Mouse (Mus musculus) lung, postnatal 25 days (tissue): ENCODE data around the gene Hrk.
A peak's percentile ranks its signal among the peaks of the same experiment; 100 is the strongest.

Source experiments
- DNase-seq: peaks from one replicate; pipeline ENCODE4 v3.0.0; 2022; ENCODE audit warnings: low spot score

Gene Hrk

DNA sequence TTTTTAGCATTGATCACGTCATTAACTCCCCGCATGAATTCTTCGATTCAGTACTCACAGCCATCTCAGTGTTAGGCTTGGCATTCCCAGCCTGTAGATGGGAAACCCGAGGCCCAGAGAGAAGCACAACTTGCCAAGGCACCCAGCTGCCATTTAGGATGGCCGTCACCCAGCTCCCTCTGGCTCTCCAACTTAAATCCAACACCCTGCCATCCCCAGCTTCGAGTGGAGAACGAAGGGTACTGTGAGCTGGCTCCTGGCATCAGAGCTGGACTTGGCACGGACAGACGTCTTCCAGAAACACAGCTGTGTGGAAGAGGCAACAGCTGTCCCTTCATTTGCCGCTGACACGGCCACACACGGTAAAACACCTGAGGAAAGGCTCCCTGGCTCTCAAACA, at the start of gene Hrk:
TSS of gene Hrk (plus strand) at position 68 of the 400 bp plus-strand sequence.
- DNase-seq: no peak

DNA sequence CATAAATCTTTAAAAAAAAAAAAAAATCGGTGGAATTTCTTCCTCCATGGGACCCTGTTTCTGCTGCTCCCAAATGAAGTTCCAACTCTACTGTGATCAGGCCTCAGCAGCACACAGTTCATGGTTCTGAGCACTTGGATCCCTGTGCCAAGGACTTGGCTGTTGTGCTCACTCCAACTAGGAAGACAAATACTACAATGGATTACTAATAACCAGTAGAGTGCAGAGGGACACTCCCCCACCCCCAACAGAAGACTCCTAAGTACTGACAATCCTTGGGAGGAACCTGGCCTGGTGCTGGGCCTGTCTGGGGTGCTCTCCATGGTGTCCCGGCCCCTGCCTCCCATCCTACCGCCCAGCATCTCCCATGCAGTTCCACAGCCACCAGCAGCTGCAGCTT, 46.1 kb upstream of the Hrk start:
- DNase-seq: no peak

DNA sequence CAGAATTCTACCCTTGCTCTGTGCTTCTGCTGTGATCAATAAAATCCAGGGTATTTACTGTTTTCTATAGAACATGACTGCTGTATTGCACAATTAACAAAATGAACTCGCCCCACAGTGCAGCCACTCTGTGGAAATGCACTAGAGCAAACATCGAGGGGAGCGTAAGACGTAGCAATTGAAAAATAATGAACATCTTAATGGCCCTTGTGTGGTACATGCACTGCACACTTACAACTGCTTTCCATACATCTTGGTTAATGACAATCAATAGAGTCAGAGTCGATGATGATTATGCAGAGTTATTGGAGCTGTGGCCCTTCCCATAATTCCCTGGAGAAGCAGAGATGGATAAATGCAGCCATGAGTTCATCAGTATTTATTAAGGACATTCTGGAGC, 45.5 kb upstream of the Hrk start:
- DNase-seq: no peak

DNA sequence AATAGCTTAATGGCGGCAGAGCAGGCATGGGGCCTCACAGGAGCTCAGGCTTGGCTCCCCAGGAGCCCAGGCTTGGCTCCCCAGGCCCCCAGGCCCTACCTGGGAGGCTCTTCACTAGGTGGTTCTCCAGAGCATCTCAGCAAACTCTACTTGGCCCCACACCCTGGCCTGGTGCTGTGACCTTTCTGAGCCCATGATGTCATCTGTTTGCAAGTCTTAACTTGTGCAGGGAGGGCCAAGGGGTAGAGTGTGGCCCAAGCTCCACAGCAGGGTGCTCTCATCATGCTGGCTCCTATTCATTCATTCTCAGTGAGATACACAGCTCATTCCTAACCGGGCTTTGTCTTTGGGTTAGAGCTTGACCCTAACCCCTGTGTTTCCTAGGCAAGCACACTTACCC, 43.8 kb upstream of the Hrk start:
- DNase-seq: no peak

DNA sequence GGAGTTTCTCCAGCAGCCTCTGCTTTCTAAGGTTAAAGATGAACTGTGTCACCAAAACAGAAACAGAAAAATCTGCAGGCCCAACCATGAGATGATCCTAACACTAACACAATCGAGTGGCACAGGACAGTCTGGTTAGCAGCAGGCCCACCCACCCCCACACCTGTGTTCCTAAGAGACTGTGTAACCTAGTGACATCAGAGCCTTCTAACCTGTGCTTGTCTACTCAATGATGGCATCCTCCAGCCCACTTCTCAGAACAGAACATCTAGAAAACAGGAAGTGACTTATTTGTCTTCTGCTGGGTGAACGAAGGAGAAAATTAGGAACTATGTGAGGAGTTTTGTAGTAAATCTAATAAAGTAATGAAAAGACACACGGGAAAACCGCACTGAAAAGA, 42.5 kb upstream of the Hrk start:
- no peak for DNase-seq

DNA sequence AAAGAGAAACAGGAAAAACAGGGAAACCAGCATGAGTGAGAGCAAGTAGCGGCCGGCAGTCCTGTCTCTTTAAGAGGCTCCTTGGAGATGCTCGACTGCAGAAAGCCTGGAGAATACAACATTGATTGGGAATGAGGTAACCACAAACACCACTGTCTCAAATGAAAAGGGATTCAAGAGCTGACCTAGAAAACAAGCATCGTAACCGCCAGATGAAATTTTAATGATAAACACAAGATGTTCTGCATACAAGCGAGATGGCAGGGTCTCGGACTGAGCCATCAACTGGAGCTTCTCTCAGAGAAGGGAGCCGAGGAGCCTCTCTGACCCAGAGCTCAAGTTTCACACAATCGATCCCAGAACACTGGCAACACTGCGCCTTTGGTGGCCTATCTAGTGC, 41.4 kb upstream of the Hrk start:
- DNase-seq: no peak

DNA sequence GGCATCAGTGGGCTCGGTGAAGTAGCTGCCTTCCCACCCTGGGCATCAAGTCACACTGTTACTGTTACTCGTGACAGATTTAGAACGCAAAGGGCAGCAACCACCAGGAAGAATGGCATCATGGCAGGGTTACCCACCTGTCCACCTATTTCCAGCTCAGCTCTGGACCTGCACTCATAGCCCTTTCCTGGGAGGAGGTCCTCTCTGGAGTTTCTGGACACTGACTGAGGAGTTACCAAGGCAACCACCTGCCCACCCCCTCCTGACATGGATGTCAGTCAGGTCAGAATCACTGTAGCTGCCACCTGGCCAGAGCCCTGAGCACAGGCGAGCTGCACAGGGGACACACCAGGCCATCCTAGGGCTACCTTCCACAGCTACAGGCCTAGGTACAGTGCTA, 37.8 kb upstream of the Hrk start:
- DNase-seq: no peak

- no peak for DNase-seq
These were observed 36.2 kb upstream of the Hrk start for GRCm38 (mm10) chr5:118128208-118128607.

GRCm38 (mm10) chr5:118128651-118129050, 35.8 kb upstream of the Hrk start:
- no peak for DNase-seq

GRCm38 (mm10) chr5:118136391-118136790, 28.1 kb upstream of the Hrk start:
- DNase-seq: no peak

DNA sequence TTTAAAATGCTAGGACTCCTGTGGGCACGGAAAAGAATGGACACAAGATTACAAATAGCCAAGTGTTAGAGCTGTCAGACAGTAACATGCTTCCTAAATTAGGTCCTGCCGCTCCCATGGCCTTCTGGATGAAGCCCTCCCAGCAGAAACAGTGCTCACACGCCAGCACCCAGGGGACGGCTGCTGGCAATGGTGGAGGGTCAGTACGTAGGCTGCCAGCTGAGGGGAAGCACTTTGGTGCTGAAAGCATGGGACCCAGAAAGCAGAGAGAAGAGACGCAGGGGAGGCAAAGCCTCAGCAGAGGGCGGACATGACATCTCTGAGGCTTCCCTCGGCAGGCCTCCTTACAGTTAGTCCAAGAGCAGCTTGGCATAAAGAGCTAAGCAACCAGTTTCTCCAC, 24.8 kb upstream of the Hrk start:
- no peak for DNase-seq

GRCm38 (mm10) chr5:118142471-118142870, 22.0 kb upstream of the Hrk start:
- no peak for DNase-seq

DNA sequence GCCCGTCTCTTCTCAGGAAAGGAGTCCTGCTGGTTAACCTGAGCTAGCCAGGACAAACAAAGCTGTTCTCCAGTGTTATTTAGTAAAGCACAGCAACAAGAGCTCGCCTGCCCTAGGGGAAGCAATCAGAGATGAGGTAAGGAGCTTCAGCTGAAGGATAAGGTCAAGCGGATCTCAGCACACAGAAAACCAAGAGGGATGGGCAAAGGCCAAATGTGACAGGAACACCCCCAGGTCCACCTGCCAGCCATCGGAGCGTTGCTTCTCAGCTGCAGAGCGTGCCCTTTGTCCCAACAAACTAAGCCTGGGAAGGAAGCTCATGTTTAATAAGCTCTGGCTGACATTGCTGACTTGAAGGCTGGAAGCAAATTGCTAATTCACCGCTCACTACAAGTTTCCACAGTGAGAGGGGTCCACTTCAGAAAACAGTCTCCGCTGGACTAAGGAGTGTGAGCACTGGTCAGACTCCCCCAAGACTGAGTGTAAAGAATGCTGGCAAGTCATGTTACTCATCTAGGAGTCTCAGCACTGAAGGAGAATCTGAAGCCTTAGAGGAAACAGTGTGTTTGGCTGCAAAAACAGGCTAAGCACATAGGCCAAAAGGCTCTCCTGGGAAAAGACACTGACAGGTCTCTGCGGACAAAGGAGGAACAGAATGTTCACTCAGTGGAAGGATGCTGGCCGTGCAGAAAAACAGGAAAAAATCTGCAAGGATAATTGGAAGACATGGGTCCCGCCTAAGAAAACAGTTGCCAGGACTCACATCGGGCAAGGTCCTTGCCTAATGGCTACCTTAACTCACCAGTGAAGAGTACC, 21.0 kb upstream of the Hrk start:
- no peak for DNase-seq

GRCm38 (mm10) chr5:118144327-118144726, 20.1 kb upstream of the Hrk start:
- no peak for DNase-seq

GRCm38 (mm10) chr5:118144770-118145169, 19.7 kb upstream of the Hrk start:
- no peak for DNase-seq

DNA sequence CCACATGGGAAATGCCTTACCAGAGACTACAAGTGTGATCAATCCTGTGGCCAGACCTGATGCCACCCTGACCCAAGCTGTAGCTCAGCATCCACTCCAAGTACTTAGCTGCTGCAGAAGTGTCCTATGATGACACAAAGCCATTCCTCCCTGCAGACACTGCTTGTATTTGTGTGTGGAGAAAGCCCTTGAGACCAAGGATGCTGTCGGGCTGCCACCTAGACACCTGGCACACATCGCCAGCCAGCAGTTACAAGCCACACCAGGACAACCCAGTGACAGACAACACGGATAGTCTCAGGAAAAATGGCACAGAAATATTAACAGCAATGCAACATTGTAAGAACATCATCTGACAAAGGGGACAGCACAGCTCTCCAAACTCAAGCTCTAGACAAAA, 19.0 kb upstream of the Hrk start:
- no peak for DNase-seq

GRCm38 (mm10) chr5:118145999-118146679, 18.3 kb upstream of the Hrk start:
- DNase-seq: no peak

GRCm38 (mm10) chr5:118147264-118147663, 17.2 kb upstream of the Hrk start:
- no peak for DNase-seq

DNA sequence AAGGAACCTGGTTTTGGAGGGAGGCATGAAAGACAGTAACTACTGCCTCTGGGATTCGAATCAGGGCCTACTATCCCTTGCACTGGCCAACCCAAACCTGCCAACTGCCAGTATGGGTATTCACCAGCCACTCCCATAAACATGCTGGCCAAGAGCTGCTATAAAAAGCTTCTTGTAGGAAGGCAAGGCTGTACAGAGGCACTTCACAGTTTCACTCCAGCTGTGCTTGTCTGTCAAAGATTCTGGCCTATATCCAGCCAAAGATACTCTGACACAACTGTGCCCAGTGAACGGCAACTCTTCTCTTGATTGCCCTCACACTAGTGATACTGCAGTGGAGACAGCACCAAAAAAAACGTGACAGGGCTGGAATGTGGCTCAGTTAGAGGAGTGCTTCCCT, 14.7 kb upstream of the Hrk start:
- DNase-seq: no peak

GRCm38 (mm10) chr5:118154839-118155564, 9.4 kb upstream of the Hrk start, which contains the start of gene Fbxw8:
Gene Fbxw8 (minus strand): TSS chr5:118155464.
- peak; percentile 88 for DNase-seq

GRCm38 (mm10) chr5:118155565-118155947, 8.9 kb upstream of the Hrk start:
- no peak for DNase-seq

- DNase-seq: no peak
These were observed 7.5 kb upstream of the Hrk start for GRCm38 (mm10) chr5:118156976-118157375.

DNA sequence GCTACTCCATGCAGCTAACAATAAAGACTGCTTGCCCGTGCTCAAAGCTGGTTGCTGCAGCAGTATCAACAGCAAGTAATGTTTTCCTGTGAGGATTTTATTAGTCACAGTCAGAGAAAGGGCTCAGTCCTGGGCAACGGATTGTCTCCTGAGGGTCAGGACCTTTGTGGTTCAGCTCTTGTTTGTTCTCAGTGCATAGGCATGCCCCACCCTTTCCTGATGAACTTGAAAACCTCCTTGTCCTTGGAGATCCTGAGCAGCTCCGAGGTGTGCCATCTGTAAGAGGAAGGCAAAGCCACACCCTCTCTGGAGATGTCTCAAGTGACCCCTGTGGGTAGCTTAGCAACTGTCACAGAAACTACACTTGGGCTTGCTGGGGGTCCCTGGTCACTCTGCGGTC, 3.8 kb upstream of the Hrk start:
- peak; percentile 37 for DNase-seq
